Mouse (Mus musculus) lung, postnatal 10 days (tissue): ENCODE measurements around the gene Serpinf1.

Experiments
- DNase-seq: peaks from one replicate; pipeline ENCODE4 v3.0.0; 2021

The Serpinf1 gene

DNA sequence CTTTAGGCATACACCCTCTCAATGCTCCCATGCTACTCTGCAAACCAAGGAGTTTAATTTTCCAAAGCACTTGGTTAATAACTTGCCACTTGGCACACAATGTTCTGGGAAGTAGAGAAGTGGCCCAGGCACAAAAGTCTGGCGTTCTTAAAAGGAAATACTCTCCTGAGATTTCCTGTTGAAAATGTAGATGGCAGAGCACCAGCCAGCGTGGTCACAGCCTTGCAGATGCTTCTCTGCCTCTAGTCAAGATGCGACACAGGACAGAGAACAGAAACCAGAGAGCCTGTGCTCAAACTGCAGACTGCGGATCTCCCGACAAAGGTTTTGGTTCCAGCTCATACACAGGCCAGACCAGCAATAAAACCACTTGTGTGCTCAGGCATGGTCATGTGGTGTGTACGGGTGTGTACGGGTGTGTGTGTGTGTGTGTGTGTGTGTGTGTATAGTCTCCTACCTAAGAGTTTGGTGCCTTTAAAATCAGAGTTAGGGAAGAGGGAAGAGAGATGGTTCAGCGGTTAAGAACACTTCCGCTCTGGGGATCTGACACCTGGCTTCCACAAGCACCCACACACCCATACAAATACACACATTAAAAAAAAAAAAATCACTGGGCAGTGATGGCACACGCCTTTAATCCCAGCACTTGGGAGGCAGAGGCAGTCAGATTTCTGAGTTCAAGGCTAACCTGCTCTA, 32.7 kb upstream of the Serpinf1 start:
- DNase-seq = peak; percentile 40

DNA sequence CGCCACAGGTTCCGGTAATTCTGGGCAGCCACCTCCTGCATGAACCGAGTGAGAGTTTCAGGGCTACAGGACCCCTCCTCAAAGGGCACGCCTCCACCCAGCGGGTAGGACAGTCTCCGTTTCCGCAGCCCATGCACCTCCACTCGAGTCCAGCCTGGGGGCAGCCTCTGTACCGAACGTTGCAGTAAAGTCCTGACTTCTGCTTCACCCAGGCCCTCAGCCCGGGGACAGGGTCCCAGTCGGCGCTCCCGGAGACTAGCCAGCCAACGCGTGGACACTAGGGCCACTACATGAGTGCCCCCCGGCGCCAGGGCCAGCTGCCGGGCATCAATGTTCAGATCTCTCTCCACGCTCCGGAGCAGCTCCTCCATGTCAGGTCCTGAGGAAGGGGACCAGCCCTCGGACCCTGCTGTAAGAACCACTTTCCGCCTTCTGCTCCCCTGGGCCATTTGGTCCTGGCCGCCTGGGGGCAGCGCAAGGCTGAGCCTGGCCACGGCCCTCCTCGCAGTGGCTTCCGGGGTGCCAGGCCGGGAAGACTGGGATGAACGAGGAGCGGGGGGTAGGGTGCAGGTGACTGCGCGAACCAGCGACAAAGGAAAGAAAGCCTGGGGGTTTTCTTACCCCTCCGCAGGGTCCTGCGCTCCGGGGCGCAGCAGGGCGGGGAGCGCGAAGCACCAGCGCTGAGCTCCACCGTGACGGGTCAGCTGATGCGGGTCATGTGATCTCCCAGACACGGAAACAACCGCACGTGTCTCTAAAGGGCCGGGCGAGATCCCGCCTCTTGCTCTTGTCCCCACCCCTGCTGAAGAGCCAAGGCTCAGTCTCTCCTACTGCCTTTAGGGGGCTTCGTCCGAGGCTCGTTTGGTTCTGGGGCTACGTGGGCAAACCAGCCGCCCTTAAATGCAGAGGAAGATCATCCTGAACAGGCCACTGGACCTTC, 31.8 kb upstream of the Serpinf1 start, which contains the start of gene Wdr81:
Gene Wdr81, minus strand, starts transcription at position 727 of the 940 bp plus-strand sequence.
- DNase-seq = peak; percentile 95

DNA sequence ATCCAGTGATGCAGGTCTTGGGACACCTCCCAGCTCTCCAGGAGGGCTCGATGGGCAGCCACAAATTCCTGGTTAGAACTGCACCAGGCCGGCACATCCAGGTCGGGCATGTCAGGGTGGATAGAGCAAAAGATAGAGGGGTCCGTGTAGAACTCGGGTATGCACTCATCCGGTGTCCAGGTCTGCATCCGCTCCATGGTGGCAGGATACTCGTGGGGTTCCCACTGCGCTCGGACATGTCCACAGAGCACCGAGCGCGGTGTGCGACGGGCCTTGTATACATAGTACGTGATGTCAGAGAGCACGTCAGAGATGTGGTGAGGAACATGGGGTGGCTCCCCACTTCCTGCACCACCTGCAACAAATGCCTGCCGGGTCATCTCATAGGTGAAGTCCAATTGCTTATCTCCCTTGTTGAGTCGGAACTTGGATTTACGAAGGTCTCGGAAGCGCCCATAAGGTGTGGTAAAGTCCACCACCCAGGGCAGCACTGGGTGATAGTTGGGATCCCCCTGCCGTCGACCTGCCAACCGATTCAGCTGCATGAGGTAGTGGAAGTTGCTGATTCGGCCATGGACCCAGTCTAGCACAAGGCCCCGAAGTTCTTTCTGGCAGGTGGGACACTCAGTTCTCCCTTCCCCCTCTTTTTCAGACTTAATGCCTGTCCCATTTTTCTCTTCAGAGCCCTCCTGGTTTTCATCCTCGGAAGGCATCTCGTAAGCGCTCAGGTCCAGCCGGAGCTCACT, 30.5 kb upstream of the Serpinf1 start:
- DNase-seq = no peak

DNA sequence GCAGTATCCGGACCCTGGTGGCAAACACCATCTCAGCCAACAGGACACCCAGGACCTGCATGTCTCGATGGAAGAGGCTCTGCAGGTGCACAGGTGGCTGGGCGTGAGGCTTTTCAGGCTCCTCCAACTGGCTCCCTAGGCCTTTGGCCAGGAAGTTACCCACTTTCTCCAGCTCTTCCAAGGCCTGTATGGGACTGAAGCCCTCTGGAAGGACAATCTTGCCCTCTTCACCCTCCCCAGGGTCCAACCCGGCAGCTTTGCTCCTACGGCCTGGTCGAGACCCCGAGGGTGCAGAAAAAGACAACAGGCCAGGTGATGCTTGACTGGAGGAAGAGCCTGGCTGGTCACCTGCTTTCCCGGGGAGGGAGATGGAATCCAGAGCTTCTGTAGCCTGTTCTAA, 29.6 kb upstream of the Serpinf1 start:
- no peak for DNase-seq

DNA sequence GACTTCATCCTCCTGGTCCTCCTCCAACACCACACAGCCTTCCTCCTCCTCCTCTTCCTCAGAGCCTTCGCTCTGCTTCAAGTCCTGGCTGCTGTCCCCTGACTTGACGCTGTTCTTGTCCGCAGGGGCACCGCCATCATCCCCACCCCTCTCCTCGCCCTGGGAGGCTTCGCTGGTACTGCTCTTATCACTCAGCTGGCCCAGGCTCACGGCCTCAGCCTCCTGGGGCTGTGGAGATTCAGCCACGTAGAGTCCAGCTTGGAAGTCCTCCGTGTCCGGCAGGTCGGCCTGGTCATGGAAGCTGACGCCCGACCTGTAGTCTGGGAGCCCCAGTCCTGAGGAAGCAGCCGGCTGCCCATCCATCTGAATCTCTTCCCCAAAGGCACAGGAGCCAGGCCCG, 28.4 kb upstream of the Serpinf1 start:
- no peak for DNase-seq

DNA sequence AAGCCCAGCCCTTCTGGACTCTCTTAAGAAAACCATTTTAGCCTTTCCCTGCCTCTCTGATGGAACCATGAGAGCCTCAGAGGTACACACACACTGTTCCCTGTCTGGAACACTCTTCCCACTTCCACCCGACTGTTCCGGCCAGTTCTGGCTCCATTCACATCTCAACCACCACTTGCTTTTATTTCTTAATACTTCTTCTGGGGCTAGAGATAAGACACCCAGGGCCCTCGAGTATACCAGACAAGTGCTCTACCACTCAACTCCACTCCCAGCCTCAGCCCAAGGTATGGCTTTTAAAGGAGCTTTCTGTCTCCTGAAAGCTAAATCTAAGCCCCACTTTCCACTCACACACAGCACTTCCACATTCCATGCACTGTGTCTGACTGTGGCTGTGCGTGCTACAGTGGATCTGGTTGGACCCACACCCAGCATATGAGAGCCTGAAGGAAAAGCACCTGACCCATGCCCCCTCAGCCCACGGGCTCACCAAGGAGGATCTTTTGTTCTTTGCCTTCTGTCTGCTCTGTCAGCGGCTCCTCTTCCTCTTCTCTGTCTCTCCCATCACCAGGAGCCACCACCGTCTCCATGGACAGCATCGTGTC, 27.9 kb upstream of the Serpinf1 start:
- no peak for DNase-seq

DNA sequence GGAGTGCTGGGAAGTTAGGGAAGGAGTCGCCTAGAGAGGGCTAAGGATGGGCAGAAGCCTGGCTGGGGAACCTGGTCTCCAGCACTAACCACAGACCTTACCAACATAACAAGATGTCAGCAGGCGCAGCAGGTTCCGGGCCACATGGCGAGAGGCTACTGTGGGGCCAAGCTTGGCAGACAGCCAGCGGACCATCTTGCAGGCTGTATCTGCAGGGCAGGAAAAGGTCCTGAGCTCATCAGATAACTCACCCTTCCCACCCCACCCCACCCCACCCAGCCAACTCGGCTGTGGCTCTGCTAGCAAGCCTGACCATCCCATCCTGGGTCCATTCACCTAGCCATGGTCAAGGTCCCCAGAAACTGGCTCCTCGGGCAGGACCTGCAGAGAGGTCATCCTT, 27.2 kb upstream of the Serpinf1 start:
- no peak for DNase-seq

DNA sequence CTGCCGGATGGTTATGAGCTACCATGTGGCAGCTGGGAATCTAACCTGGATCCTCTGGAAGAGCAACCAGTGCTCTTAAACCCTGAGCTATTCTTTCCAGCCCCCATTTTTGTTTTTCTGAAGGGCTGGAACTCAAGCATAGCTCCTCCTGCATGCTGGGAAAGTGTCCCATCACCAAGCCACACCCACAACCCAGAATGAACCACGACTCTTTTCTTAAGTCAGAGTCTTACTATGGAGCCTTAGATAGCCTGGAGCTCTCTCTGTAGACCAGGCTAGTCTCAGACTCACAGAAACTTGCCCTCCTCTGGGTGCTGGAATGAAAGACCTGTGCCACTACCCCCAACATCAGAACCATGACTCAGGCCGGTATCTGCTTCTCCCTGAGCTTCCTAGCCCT, 26.1 kb upstream of the Serpinf1 start:
- no peak for DNase-seq

DNA sequence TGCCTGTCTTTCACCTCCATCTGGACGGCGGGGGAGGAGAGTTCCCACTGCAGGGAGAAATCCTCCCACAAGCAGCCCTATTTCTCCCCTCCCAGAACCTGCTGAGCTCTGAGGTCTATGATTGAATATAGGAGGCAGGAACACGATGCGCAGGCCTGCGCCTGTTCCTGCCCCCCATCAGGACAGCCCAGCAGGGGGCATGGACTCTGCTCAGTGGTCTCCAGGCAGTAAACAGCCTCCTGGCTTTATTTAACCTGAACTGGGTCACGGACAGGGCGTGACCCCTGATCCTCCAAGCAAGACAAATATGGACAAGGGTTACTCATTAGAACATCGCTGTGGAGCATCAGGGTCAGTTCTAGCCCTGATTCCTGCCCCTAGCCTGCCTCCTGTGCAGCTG, 21.2 kb upstream of the Serpinf1 start:
- no peak for DNase-seq

DNA sequence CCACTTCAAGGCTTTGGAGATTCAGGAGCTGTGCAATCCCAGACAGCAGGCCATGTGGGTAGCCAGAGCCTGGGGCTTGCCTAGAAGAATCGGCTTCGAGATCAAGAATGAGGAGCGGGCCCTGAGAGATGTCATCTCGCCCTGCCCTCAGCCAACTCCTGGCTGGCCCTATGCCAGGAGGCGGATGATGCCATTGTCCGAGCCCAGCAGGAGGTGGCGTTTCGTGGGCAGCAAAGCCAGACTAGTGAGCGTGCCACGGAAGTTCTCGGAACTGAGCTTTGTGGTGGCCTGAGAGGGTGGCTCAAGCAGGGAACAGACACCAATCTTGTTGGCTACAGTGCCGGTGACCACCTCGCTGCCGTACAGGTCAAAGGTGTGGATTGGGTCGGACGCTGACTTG, 19.1 kb upstream of the Serpinf1 start:
- no peak for DNase-seq

DNA sequence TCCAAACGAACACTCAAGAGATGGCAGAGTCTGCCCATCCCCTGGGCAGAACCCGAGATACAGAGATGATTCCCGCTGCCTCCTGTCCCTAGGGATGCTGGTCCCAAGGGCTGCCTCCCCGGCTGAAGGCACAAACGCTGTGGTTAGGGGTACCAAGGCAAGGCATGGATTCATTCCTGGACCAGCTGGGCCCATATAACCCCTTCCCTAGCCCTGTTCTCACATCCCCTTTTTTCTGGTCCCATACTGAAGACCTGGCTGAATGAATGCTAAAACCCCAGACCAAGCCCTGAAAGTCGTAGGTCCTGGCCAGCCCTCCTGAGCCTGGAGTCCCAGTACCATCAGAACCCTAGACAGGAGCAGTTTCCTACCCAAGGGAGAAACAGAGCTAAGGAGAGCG, 18.5 kb upstream of the Serpinf1 start:
- DNase-seq = no peak

DNA sequence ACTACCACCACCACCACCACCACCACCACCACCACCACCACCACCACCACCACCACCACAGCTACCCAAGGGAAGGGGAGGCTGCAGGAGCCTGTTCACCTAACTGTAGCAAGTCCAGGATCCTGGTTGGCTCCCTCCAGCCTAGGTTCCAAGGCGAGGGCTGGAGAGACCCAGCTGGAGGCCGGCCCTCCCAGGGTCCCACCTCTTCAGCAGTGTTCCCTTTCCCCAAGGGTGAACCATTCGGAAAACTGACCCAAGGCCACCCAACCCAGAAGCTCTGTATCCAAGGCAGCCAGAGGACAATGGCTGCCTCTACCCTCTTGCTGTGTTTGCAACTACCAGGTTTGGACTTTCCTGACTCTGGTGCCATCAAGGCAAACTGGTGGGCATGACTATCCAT, 17.4 kb upstream of the Serpinf1 start:
- no peak for DNase-seq

DNA sequence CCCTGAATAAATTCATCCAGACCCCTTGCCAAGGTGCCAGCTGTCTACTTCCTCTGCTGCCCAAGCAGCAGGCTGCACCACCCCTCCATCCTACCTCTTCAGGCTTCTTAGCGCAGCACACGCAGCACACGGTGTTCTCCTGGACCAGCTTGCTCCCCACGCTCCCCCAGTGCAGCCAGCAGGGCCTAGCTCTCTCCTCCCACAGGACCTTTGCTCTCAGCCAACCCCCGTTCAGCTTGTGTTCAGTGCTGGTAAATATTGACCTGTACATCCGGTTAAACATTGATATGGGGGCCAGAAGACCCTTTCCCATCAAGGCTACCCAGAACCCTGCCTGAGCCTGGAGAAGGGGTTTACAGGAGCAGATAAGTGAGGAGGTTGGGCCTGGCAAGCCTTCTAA, 16.9 kb upstream of the Serpinf1 start, which contains the start of gene Serpinf2:
Gene Serpinf2, minus strand, starts transcription at position 229 of the 400 bp plus-strand sequence.
- DNase-seq = no peak

DNA sequence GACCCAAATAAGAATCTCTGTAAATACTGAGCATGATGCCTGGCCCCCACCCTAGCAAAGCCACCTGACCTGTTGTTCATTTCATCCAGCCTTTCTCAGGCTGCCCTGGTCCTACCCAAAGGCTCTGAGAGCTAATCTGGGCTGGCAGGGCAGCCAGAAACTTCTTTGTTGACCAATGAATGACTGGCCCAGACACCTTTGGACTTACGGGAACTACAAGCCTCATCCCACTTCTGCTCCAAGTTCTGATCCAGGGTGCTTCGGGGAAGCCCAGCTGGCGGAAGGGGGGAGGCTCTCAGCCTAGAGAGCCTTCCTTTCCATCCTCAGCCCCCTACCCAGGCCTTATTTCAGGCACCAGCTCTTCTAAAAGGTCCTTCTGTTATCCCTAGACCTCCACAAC, 16.3 kb upstream of the Serpinf1 start:
- DNase-seq = no peak

DNA sequence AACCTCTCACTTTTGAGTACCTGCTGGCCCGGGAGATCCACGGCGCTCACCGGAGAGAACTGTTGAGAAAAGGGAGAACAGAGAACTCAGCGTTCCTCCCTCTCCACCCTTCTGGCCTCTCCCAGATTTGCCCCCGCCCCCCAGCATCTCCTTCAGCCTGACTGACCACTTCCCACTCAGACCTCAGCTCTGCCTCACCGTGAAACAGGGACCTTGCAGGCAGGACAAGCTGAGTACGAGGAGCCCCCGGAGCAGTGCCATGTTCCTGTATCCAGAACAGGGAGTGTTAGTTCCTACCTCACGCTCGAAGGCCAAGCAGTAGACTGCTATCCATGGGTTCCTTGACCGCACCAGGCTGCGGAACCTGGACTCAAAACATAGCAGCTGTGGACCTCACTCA, 15.7 kb upstream of the Serpinf1 start:
- DNase-seq = no peak

DNA sequence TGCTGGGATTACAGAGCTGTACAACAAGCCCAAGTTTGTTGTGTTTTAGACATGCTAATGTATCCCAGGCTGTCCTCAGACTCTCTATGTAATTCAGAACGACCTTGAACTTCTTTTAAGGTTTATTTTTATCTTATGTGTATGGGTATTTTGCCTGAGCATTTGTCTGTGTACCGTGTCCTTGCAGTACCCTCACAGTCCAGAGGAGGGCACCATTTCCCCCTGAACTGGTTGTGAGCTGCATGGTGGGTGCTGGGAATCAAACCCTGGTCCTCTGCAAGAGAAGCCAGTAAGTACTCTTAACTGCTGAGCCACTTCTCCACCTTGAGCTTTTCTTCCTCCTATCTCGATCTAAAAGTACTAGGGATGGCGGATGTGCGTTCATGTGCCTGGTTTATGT, 11.6 kb upstream of the Serpinf1 start:
- no peak for DNase-seq

DNA sequence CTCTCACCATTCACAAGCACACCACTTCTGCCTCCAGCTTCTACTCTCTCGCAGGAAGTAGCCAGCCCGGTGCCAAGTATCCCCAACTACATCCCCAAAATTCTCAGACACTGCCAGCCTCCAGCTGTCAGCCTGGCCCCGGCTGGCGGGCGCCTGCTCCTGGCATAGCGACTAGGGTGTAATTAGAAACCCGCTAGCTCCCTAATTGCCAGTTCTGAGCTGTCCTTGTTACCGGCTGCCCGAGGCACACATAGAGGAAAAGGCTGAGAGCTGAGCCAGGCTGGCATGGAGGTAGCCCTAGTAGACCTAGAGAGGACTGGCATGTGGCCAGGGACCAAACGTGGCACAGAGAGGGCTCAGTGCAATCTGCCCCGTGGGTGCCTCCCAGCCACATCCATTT, 8.8 kb upstream of the Serpinf1 start:
- DNase-seq = no peak

DNA sequence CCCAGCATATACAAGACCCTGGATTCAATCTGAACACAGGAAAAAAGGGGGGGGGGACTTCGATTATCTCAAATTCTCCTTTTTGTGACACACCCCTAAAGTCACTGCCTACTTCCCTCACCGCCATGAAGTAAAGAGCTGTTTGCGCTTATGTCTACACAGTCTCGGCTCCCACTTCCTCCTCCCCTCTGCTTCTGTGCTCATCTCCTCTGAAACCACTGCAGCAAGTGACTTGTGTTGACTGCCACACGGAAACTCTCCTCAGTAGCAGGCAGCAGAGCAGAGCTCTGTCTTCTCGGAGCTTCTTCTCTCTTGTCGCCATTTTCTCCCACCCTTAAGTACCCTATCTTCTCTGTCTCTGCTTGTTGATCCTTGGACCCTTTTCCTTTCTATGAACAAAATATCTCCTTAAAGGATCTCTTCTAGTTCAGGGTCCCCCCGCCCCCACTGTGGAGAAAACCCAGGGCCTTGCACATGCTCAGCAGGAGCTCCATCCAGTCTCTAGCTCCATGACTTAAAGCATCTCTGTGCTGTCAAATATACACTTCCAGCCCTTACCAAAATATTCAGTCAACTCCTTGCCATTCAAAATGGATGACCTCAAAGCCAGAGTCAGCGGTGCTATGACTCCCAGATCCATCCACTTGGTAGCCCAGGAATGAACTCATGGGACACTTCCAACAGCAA, 6.7 kb upstream of the Serpinf1 start:
- DNase-seq = no peak

DNA sequence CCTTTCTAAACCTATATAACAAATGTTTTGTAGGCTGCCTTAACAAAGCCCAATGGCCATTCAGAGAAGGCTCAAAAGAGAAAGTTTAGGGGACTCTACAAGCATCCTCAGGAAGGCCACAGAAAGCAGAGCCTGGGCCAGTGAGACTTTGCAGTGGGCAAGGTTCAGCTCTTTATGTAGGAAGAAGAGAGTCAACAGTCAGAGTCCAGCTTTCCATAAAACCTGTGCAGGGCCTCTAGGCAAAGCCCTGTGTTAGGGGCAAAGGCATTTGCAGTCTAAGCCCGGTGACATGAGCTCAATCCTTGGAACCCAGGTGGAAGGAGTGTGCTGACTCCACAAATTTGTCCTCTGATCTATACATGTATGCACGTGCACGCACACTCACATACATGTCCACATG, 2.0 kb upstream of the Serpinf1 start:
- DNase-seq = no peak

DNA sequence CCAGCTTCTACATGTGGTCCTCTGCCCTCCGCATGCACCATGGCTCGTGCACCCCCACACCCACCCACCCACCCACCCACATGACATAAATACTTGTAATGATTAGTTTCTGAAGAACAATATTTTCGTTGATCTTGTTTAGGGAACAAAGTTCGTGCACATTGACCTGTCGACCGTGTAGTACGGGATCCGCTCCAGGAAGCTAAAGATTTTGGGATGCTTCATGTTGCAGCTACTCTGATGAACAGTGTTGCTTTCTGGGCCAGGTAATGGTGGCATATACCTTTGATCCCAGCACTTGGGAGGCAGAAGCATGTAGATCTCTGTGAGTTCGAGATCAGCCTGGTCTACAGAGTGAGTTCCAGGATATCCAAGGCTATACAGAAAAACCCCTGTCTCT, 1.5 kb upstream of the Serpinf1 start:
- no peak for DNase-seq

DNA sequence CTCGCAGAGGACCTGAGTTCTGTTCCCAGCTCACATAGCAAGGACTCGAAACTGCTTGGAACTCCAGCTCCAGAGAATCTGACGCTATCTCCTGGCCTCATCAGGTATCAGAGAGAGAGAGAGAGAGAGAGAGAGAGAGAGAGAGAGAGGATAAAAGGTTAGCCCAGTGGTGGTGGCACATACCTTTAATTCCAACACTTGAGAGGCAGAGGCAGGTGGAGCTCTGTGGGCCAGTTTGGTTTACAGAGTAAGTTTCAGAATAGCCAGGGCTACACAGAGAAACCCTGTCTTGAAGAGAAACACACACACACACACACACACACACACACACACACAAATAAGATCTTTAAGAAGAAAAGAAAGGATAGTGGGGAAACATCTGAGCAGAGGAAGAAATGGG, 590 bp upstream of the Serpinf1 start:
- no peak for DNase-seq

DNA sequence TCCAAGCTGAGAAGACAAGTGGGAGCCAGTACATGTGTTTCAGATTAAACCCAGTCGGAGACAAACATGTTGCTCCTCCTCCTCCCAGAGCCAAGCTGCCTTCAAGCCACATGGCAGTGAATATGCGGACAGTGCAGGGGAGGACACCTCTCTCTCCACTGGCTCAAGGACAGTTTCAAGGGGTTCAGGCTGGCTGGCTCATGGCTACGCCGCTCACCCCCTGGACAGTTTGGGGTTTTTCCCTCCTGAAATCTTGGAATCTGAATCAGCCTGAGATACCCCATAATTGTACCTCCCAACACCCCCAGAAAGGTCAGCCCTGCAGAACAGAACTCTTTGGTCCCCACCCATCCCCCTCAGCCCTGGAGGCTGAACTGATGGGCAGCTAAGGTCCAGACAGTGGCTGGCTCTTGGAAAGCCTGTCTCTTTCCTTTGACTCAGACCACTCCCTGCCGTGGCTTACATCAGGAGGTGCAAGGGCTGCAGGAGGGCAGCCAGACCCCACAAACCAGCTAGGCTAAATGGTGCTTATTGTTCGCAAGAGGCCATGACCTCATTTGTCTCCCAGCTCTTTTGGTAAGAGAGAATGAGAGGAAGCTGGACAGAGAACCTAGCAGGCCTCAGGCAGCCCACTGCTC, 1.0 kb downstream of the Serpinf1 start:
- no peak for DNase-seq
